ENCODE assay signal across 9 mouse cellular contexts in the genomic region with DNA sequence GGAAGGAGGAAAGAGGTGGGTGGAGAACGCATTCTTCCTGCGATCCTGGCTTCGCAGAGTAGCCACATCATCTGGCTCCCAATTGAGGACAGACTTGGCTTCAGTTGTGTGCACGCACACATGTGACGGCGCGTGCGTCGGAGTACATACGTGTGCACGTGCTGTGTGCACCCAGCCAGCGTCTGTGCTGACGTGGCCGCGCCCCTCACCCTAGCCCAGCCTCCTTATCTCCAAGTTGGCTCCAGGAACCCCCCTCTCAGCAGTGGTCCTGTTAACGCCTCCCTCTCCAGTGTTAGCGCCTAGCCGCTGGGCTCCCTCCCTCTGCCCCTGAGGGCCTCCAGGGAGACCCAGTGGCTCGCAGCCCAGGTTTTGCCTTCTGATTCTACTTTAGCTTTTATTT.
DNase-seq lines count a peak whose midpoint lies in the region; ATAC-seq and TF ChIP-seq lines count a peak whose summit lies in the region.
"Had no signal": no experiment of that assay in that cellular context is flagged by ENCODE, and none has a peak within 500 bp of the region (broad histone marks: within the 10 kb centered on the region; RNA-seq: fewer than 3 reads in every experiment).

No protein-coding gene starts in this region.

- H3K27ac ChIP-seq in gastrocnemius, adult 2 months, result peak overlapping the region; percentile 88
- H3K27ac ChIP-seq in hindbrain, embryonic 13.5 days, result no peak overlapping the region
- H3K27ac ChIP-seq in midbrain, embryonic 12.5 days (replicated peaks), result no peak overlapping the region
- H3K27ac ChIP-seq in small intestine, adult 2 months (ENCODE audit: insufficient read depth, low read depth, low read length), result peak overlapping the region; percentile 14

- peaks cover 50% of the 10 kb centered on the region for H3K27me3 ChIP-seq in hindbrain, embryonic 13.5 days
- peaks cover 48% of the 10 kb centered on the region for H3K27me3 ChIP-seq in midbrain, embryonic 12.5 days
- H3K27me3 ChIP-seq in small intestine, adult 2 months (ENCODE audit: control insufficient read depth, insufficient read depth, low read length), result peaks cover 8% of the 10 kb centered on the region; the same call in 1 of the 2 replicates
- H3K27me3 ChIP-seq: Patski had no signal

- no peaks in the 10 kb centered on the region for H3K9me3 ChIP-seq in hindbrain, embryonic 13.5 days
- H3K9me3 ChIP-seq in midbrain, embryonic 12.5 days, result no peaks in the 10 kb centered on the region

- peaks cover 16% of the 10 kb centered on the region for H3K4me1 ChIP-seq in hindbrain, embryonic 13.5 days (replicated peaks)
- peaks cover 15% of the 10 kb centered on the region for H3K4me1 ChIP-seq in midbrain, embryonic 12.5 days
- peaks cover 6% of the 10 kb centered on the region; the same call in 1 of the 2 replicates for H3K4me1 ChIP-seq in small intestine, adult 2 months (ENCODE audit: control insufficient read depth, insufficient read depth, insufficient read length, low read length)

- intact Hi-C loops in gastrocnemius, adult 2 months (cut with DNase I), result no loop called here
- intact Hi-C loops in left cerebral cortex, postnatal 4 days (cut with DNase I), result no loop called here

- 3% methylated on average over 19 of the region's 19 CpGs for WGBS in hindbrain, embryonic 13.5 days
- WGBS in midbrain, embryonic 12.5 days, result 1% methylated on average over 19 of the region's 19 CpGs
- WGBS in small intestine, adult 2 months, result 5% methylated on average over 19 of the region's 19 CpGs

- DNase-seq in thymus, postnatal 4 days, result peak; percentile 17
- no peak for DNase-seq in thymus, postnatal 36 days
- DNase-seq in gastrocnemius, adult 2 months, result peak; percentile 87
- peak; percentile 47 for DNase-seq in left cerebral cortex, postnatal 4 days

- TF ChIP-seq CTCF in gastrocnemius, adult 2 months (IDR thresholded peaks at IDR 0.05), result no peak
- TF ChIP-seq CTCF in small intestine, adult 2 months (IDR thresholded peaks at IDR 0.05; ENCODE audit: extremely low read depth, insufficient read length, insufficient replicate concordance, low read depth, low read length), result no peak

- peak overlapping the region; percentile 54 for H3K4me3 ChIP-seq in gastrocnemius, adult 2 months
- peak overlapping the region; percentile 35 for H3K4me3 ChIP-seq in hindbrain, embryonic 13.5 days
- peak overlapping the region; percentile 22 for H3K4me3 ChIP-seq in midbrain, embryonic 12.5 days
- peak overlapping the region; percentile 3; the same call in 1 of the 2 replicates for H3K4me3 ChIP-seq in small intestine, adult 2 months (ENCODE audit: low read depth, low read length)

- H3K9ac ChIP-seq in hindbrain, embryonic 13.5 days, result peak overlapping the region; percentile 58
- no peak overlapping the region for H3K9ac ChIP-seq in midbrain, embryonic 12.5 days (replicated peaks)

- ATAC-seq in hindbrain, embryonic 13.5 days (ENCODE audit: low FRiP score), result peak; percentile 46; the same call in 1 of the 2 replicates
- ATAC-seq in midbrain, embryonic 12.5 days (ENCODE audit: low FRiP score, low read depth), result no peak
- ATAC-seq in megakaryocyte-erythroid progenitor cell, adult 5-6 weeks (replicated peaks; ENCODE audit: low FRiP score, low TSS enrichment, poor library complexity, severe bottlenecking), result no peak
- ATAC-seq: Patski had no signal

- no peaks in the 10 kb centered on the region for H3K36me3 ChIP-seq in hindbrain, embryonic 13.5 days
- no peaks in the 10 kb centered on the region for H3K36me3 ChIP-seq in midbrain, embryonic 12.5 days
- H3K36me3 ChIP-seq in small intestine, adult 2 months (ENCODE audit: control insufficient read depth, insufficient read depth, low read length), result no peaks in the 10 kb centered on the region

- peak overlapping the region; percentile 63 for H3K4me2 ChIP-seq in hindbrain, embryonic 13.5 days
- peak overlapping the region; percentile 45 for H3K4me2 ChIP-seq in midbrain, embryonic 12.5 days (replicated peaks)

- no peak for TF ChIP-seq POLR2A in small intestine, adult 2 months (IDR thresholded peaks at IDR 0.05; ENCODE audit: low read depth, low read length)

Comparison
In these comparisons a context has a peak if more than half of its experiments do, and no peak if none do; other contexts are left out.
1. DNase-seq: peak in thymus, postnatal 4 days (single experiment), gastrocnemius, adult 2 months (single experiment) and left cerebral cortex, postnatal 4 days (single experiment); none in thymus, postnatal 36 days (0 of 2).
2. H3K27ac ChIP-seq: peak in gastrocnemius, adult 2 months (single experiment) and small intestine, adult 2 months (single experiment); none in hindbrain, embryonic 13.5 days (single experiment) and midbrain, embryonic 12.5 days (single experiment).
3. H3K4me3 ChIP-seq: peak in every context shown above with its lines; median percentile 54 in gastrocnemius, adult 2 months; 35 in hindbrain, embryonic 13.5 days; 22 in midbrain, embryonic 12.5 days; 3 in small intestine, adult 2 months.